Mouse (Mus musculus) midbrain, embryonic 13.5 days (tissue): ENCODE measurements around the gene Pcca. TPM values are rescaled to one million over a fixed set of nuclear protein-coding genes. Genes with fewer than 3 reads are reported as not detected.
"Not testable (repeated sequence)": the region's sequence is repeated elsewhere in the genome, so short reads cannot be mapped to it uniquely, and the experiment has no call there.

Source experiments
- ATAC-seq: fragments of 200-750 bp; cut with Nextera tagmentation; 2 replicates; pipeline ENCODE4 v1.8.0; 2017; ENCODE audit warnings: mild to moderate bottlenecking, moderate TSS enrichment, moderate library complexity
- H3K27ac ChIP-seq: fragments of 300-500 bp; sonication (generic); 2 replicates; pipeline ENCODE4 v1.5.1; 2015; ENCODE audit warnings: inconsistent platforms, mild to moderate bottlenecking, moderate library complexity
- H3K27me3 ChIP-seq: fragments of 300-500 bp; sonication (generic); 2 replicates; pipeline ENCODE4 v1.6.1; 2015; ENCODE audit warnings: mild to moderate bottlenecking, inconsistent platforms
- H3K36me3 ChIP-seq: fragments of 300-500 bp; sonication (generic); 2 replicates; pipeline ENCODE4 v1.6.1; 2015; ENCODE audit warnings: mild to moderate bottlenecking, inconsistent platforms
- H3K4me1 ChIP-seq: fragments of 300-500 bp; sonication (generic); replicated peaks from 2 replicates; pipeline ENCODE4 v1.6.1; 2015; ENCODE audit warnings: inconsistent platforms
- H3K4me2 ChIP-seq: fragments of 300-500 bp; sonication (generic); replicated peaks from 2 replicates; pipeline ENCODE4 v1.6.1; 2015; ENCODE audit warnings: moderate library complexity, mild to moderate bottlenecking, inconsistent platforms
- H3K4me3 ChIP-seq: fragments of 300-500 bp; sonication (generic); replicated peaks from 2 replicates; pipeline ENCODE4 v1.5.1; 2015; ENCODE audit warnings: mild to moderate bottlenecking, inconsistent platforms
- H3K9ac ChIP-seq: fragments of 300-500 bp; sonication (generic); replicated peaks from 2 replicates; pipeline ENCODE4 v1.6.1; 2015; ENCODE audit warnings: mild to moderate bottlenecking, inconsistent platforms
- H3K9me3 ChIP-seq: fragments of 300-500 bp; sonication (generic); 2 replicates; pipeline ENCODE4 v1.6.1; 2016; ENCODE audit warnings: mild to moderate bottlenecking, inconsistent platforms
- WGBS: fragments of 180-500 bp; shearing (Covaris S2); methylation state at CpG from one replicate; pipeline ENCODE4 v1.1.7; 2015; 5-methylcytosine and 5-hydroxymethylcytosine counted together
- polyA plus RNA-seq: library from polyadenylated mRNA; unstranded; fragments of >200 nt; fragmentation: Nextera tagmentation; extraction: Ambion mirVana; gene quantifications from 2 replicates; pipeline ENCODE4 v1.2.1, GENCODE M21; 2015

The Pcca gene
- polyA plus RNA-seq, 1 experiment from 2014 or later, result 27.4 TPM

DNA sequence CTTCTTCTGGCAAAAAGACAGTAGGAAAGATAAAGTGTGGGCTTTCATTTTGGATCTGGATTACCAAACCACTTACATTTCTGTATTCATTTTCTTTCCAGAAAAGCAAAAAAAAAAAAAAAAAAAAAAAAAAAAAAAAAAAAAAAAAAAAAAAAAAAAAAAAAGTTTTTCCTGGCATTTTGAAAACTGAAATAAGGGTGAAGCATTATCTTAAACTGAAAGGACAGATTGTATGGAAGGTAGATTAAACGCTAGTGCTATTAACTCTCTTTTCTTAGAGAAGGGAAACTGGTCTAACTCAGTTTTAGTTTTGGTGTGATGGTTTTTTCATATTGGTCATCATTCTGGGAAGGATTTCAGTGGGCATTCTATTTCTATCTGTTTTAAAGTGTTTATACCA is 42.1 kb upstream of the Pcca start:
- Histone ChIP-seq H3K4me1 (peaks cover 12% of the 10 kb centered on the region), H3K4me2 (no peak overlapping the region), H3K9me3 (peaks cover 3% of the 10 kb centered on the region; the same call in 1 of the 2 replicates), H3K9ac (no peak overlapping the region), H3K36me3 (no peaks in the 10 kb centered on the region), H3K27ac (no peak overlapping the region), H3K4me3 (no peak overlapping the region), H3K27me3 (peaks cover 63% of the 10 kb centered on the region)
- no peak for ATAC-seq
- 71% methylated on average over 1 of the region's 1 CpGs for WGBS

- Histone ChIP-seq H3K9ac (no peak overlapping the region), H3K4me2 (no peak overlapping the region), H3K4me1 (no peaks in the 10 kb centered on the region), H3K27ac (no peak overlapping the region), H3K4me3 (no peak overlapping the region), H3K36me3 (no peaks in the 10 kb centered on the region), H3K9me3 (no peaks in the 10 kb centered on the region), H3K27me3 (no peaks in the 10 kb centered on the region)
- ATAC-seq, result no peak
- 26% methylated on average over 2 of the region's 2 CpGs for WGBS
These were observed 25.1 kb upstream of the Pcca start for GRCm38 (mm10) chr14:122509058-122509457.

- Histone ChIP-seq H3K4me3 (no peak overlapping the region), H3K9ac (no peak overlapping the region), H3K9me3 (no peaks in the 10 kb centered on the region), H3K36me3 (no peaks in the 10 kb centered on the region), H3K4me2 (no peak overlapping the region), H3K27me3 (no peaks in the 10 kb centered on the region), H3K4me1 (no peaks in the 10 kb centered on the region), H3K27ac (no peak overlapping the region)
- ATAC-seq, result no peak
- WGBS, result 78% methylated on average over 3 of the region's 3 CpGs
These were observed 22.6 kb upstream of the Pcca start for GRCm38 (mm10) chr14:122511519-122511918.

DNA sequence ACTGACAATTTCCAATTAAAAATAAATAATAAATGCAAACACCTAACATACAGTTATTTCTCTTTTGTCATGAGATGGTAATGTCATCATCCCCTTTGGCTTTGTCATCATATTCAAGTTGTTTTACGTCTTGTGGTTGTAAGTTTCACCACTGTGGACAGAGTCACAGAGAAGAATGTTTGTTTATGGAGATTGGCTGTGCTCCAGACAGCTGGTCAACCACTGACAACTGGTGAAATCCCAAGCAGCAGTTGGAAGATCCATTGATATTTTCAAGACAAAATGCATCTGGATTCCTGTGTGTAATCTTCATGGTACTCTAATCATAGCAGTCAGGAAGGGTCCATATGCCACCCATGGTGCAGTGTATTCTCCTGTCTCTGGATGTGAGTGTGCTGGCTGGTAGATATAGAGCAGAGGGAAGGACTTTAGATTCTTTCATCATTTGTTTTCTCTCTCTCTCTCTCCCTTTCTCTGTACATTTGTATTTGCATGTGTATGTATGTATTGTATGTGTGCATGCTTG is 20.6 kb upstream of the Pcca start:
- H3K4me1 ChIP-seq, result no peaks in the 10 kb centered on the region
- H3K36me3 ChIP-seq, result no peaks in the 10 kb centered on the region
- H3K27me3 ChIP-seq, result no peaks in the 10 kb centered on the region
- ATAC-seq, result no peak
- H3K4me3 ChIP-seq, result no peak overlapping the region
- no peak overlapping the region for H3K27ac ChIP-seq
- H3K9me3 ChIP-seq, result no peaks in the 10 kb centered on the region
- 79% methylated on average over 1 of the region's 1 CpGs for WGBS
- H3K4me2 ChIP-seq, result no peak overlapping the region
- no peak overlapping the region for H3K9ac ChIP-seq

DNA sequence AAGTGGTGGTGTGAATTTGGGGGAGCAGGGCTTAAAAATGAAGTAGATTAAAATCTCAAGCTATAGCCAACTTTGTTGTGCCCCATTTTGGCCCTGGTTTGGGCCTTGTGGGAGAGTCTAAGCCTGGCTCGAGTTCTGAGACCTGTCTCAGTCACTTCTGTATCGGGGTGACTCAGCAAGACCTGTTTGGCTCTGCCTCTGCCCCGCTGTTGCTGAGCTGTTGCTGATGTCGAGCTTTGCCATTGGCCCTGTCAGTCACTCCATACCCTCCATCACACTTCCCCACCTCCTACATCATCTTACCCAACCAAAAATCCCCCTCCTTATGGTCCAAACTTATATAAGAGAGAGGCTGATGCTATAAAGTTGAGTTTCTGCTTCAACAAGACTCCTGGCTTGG is 5.6 kb upstream of the Pcca start:
- Histone ChIP-seq H3K4me3 (no peak overlapping the region), H3K27me3 (no peaks in the 10 kb centered on the region), H3K27ac (no peak overlapping the region), H3K9me3 (peaks cover 5% of the 10 kb centered on the region; the same call in 1 of the 2 replicates), H3K4me1 (peaks cover 1% of the 10 kb centered on the region; the same call in 1 of the 2 replicates), H3K9ac (no peak overlapping the region), H3K4me2 (no peak overlapping the region), H3K36me3 (no peaks in the 10 kb centered on the region)
- WGBS, result 88% methylated on average over 4 of the region's 4 CpGs
- no peak for ATAC-seq

DNA sequence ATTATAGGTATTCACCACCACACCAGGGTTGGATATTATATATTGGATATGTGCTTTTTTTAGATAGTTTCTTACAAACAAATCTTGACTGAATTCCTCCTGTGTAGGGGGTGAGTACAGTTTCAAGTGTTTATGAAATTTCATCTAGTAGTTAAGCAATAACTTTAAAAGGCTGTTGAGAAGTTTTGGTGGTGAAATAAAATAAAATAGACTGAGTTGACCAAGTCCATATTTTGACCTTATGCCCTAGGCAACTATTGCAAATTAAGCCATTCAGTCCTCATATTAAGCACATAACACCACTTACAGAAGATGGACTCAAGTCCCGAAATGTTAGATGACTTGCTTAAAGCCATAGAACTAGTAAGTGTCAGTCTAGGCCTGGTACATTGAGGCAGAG is 1.9 kb downstream of the Pcca start:
- Histone ChIP-seq H3K4me1 (peaks cover 11% of the 10 kb centered on the region), H3K27me3 (no peaks in the 10 kb centered on the region), H3K4me2 (no peak overlapping the region), H3K36me3 (no peaks in the 10 kb centered on the region), H3K27ac (no peak overlapping the region), H3K4me3 (no peak overlapping the region), H3K9ac (no peak overlapping the region), H3K9me3 (no peaks in the 10 kb centered on the region)
- no peak for ATAC-seq
- 93% methylated on average over 1 of the region's 1 CpGs for WGBS

- no peak overlapping the region for H3K27ac ChIP-seq
- H3K36me3 ChIP-seq, result peaks cover 9% of the 10 kb centered on the region; the same call in 1 of the 2 replicates
- H3K9me3 ChIP-seq, result peaks cover 3% of the 10 kb centered on the region; the same call in 1 of the 2 replicates
- ATAC-seq, result no peak
- 94% methylated on average over 1 of the region's 1 CpGs for WGBS
- no peaks in the 10 kb centered on the region for H3K27me3 ChIP-seq
- H3K9ac ChIP-seq, result no peak overlapping the region
- no peak overlapping the region for H3K4me2 ChIP-seq
- no peaks in the 10 kb centered on the region for H3K4me1 ChIP-seq
- H3K4me3 ChIP-seq, result no peak overlapping the region
These were observed 14.3 kb downstream of the Pcca start for GRCm38 (mm10) chr14:122548421-122548820.

GRCm38 (mm10) chr14:122548905-122549304 is 14.8 kb downstream of the Pcca start:
- Histone ChIP-seq H3K4me1 (no peaks in the 10 kb centered on the region), H3K36me3 (peaks cover 9% of the 10 kb centered on the region; the same call in 1 of the 2 replicates)

GRCm38 (mm10) chr14:122552761-122553445 is 18.8 kb downstream of the Pcca start:
- Histone ChIP-seq H3K4me3 (no peak overlapping the region), H3K27ac (no peak overlapping the region), H3K36me3 (peaks cover 9% of the 10 kb centered on the region; the same call in 1 of the 2 replicates), H3K27me3 (no peaks in the 10 kb centered on the region), H3K4me2 (no peak overlapping the region), H3K9me3 (peaks cover 3% of the 10 kb centered on the region; the same call in 1 of the 2 replicates), H3K9ac (no peak overlapping the region), H3K4me1 (no peaks in the 10 kb centered on the region)
- 85% methylated on average over 7 of the region's 7 CpGs for WGBS
- ATAC-seq, result no peak

More at GRCm38 (mm10) chr14:122548905-122549304, 14.8 kb downstream of the Pcca start:
- H3K27me3 ChIP-seq, result no peaks in the 10 kb centered on the region
- H3K27ac ChIP-seq, result no peak overlapping the region
- H3K4me2 ChIP-seq, result no peak overlapping the region
- H3K9ac ChIP-seq, result no peak overlapping the region
- H3K9me3 ChIP-seq, result peaks cover 3% of the 10 kb centered on the region; the same call in 1 of the 2 replicates
- WGBS, result 86% methylated on average over 1 of the region's 1 CpGs
- H3K4me3 ChIP-seq, result no peak overlapping the region
- ATAC-seq, result no peak

- Histone ChIP-seq H3K36me3 (no peaks in the 10 kb centered on the region), H3K4me3 (no peak overlapping the region), H3K4me1 (no peaks in the 10 kb centered on the region), H3K27me3 (no peaks in the 10 kb centered on the region), H3K9me3 (no peaks in the 10 kb centered on the region), H3K9ac (no peak overlapping the region), H3K4me2 (no peak overlapping the region), H3K27ac (no peak overlapping the region)
- no peak for ATAC-seq
- 95% methylated on average over 9 of the region's 9 CpGs for WGBS
These were observed 23.2 kb downstream of the Pcca start for GRCm38 (mm10) chr14:122557353-122557752.

DNA sequence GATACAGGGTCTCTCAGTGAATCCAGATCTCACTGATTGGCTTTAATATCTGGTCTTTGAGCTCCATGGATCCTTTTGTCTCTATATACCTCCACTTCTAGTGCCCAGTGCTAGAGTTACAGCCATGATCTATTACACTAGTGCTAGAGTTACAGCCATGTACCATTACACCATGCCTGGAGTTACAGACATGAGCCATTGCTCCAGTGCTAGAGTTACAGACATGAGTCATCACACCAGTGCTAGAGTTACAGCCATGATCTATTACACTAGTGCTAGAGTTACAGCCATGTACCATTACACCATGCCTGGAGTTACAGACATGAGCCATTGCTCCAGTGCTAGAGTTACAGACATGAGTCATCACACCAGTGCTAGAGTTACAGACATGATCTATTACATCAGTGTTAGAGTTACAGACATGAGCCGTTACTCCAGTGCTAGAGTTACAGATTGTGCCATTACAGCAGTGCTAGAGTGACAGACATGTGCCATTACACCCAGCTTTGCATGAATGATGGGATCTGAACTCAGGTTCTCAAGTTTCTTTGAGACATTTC is 26.8 kb downstream of the Pcca start:
- ATAC-seq, H3K36me3 ChIP-seq, H3K27me3 ChIP-seq, H3K4me3 ChIP-seq, H3K4me2 ChIP-seq, H3K9me3 ChIP-seq, H3K27ac ChIP-seq, H3K9ac ChIP-seq, H3K4me1 ChIP-seq: not testable (repeated sequence)
- WGBS, result 95% methylated on average over 1 of the region's 1 CpGs

- Histone ChIP-seq H3K9me3 (no peaks in the 10 kb centered on the region), H3K4me1 (no peaks in the 10 kb centered on the region; the same call in 1 of the 2 replicates), H3K36me3 (no peaks in the 10 kb centered on the region), H3K4me3 (no peak overlapping the region), H3K27me3 (no peaks in the 10 kb centered on the region), H3K27ac (no peak overlapping the region), H3K4me2 (no peak overlapping the region), H3K9ac (no peak overlapping the region)
- 0 out of 2 replicates have a peak, but pooled peaks have one; percentile 40 for ATAC-seq
- WGBS, result 72% methylated on average over 9 of the region's 9 CpGs
These were observed 36.7 kb downstream of the Pcca start for GRCm38 (mm10) chr14:122570862-122571261.
